Mouse (Mus musculus) embryonic facial prominence, embryonic 13.5 days (tissue): ENCODE results near the gene Spsb3. TPM values are rescaled to one million over a fixed set of nuclear protein-coding genes. Genes with fewer than 3 reads are reported as not detected.

Experiments used
- ATAC-seq: fragments of 200-750 bp; cut with Nextera tagmentation; 2 replicates; pipeline ENCODE4 v1.8.0; 2017; ENCODE audit warnings: low read depth; ENCODE audit not compliant: insufficient number of reproducible peaks, insufficient read depth, low FRiP score, low TSS enrichment
- H3K27ac ChIP-seq: fragments of 300-500 bp; sonication (generic); 2 replicates; pipeline ENCODE4 v1.5.1; 2015; ENCODE audit warnings: moderate library complexity, mild to moderate bottlenecking, inconsistent platforms
- H3K27me3 ChIP-seq: fragments of 300-500 bp; sonication (generic); 2 replicates; pipeline ENCODE4 v1.6.1; 2015; ENCODE audit warnings: mild to moderate bottlenecking, inconsistent platforms
- H3K36me3 ChIP-seq: fragments of 300-500 bp; sonication (generic); 2 replicates; pipeline ENCODE4 v1.6.1; 2015; ENCODE audit warnings: mild to moderate bottlenecking, inconsistent platforms
- H3K4me1 ChIP-seq: fragments of 300-500 bp; sonication (generic); 2 replicates; pipeline ENCODE4 v1.6.1; 2015; ENCODE audit warnings: inconsistent platforms
- H3K4me2 ChIP-seq: fragments of 300-500 bp; sonication (generic); 2 replicates; pipeline ENCODE4 v1.6.1; 2015; ENCODE audit warnings: moderate library complexity, mild to moderate bottlenecking, inconsistent platforms
- H3K4me3 ChIP-seq: fragments of 300-500 bp; sonication (generic); 2 replicates; pipeline ENCODE4 v1.5.1; 2015; ENCODE audit warnings: mild to moderate bottlenecking, inconsistent platforms
- H3K9ac ChIP-seq: fragments of 300-500 bp; sonication (generic); 2 replicates; pipeline ENCODE4 v1.6.1; 2015; ENCODE audit warnings: mild to moderate bottlenecking, inconsistent platforms
- H3K9me3 ChIP-seq: fragments of 300-500 bp; sonication (generic); 2 replicates; pipeline ENCODE4 v1.6.1; 2016; ENCODE audit warnings: inconsistent platforms
- WGBS: fragments of 180-500 bp; shearing (Covaris S2); methylation state at CpG from one replicate; pipeline ENCODE4 v1.1.7; 2015; ENCODE audit warnings: mixed read lengths; 5-methylcytosine and 5-hydroxymethylcytosine counted together
- polyA plus RNA-seq: library from polyadenylated mRNA; unstranded; fragments of >200 nt; fragmentation: Nextera tagmentation; extraction: Ambion mirVana; gene quantifications from 2 replicates; pipeline ENCODE4 v1.2.1, GENCODE M21; 2015

The Spsb3 gene
- polyA plus RNA-seq, result 39.3 and 43.2 TPM in 2 replicates

GRCm38 (mm10) chr17:24886134-24886931, at the start of gene Spsb3, which contains the start of gene Nubp2:
TSS of gene Spsb3 (plus strand) at chr17:24886643.
TSS of gene Nubp2 (minus strand) at chr17:24886349.
- under 1% methylated on average over 69 of the region's 69 CpGs for WGBS

GRCm38 (mm10) chr17:24839842-24840241, 46.6 kb upstream of the Spsb3 start, which contains the start of gene Hagh:
TSS of gene Hagh (plus strand) at chr17:24840143.
- Histone ChIP-seq H3K27ac (no peak within 1 kb of the TSS), H3K4me1 (no peaks in the 10 kb centered on the region), H3K4me2 (no peak within 1 kb of the TSS), H3K4me3 (no peak within 1 kb of the TSS), H3K9me3 (no peaks in the 10 kb centered on the region), H3K9ac (no peak within 1 kb of the TSS), H3K27me3 (peaks cover 26% of the 10 kb centered on the region), H3K36me3 (no peaks in the 10 kb centered on the region)
- no peak for ATAC-seq
- 58% methylated on average over 8 of the region's 8 CpGs for WGBS

More at GRCm38 (mm10) chr17:24886134-24886931, at the start of gene Spsb3, which contains the start of gene Nubp2:
- no peaks in the 10 kb centered on the region for H3K27me3 ChIP-seq
- peaks cover 56% of the 10 kb centered on the region for H3K36me3 ChIP-seq
- ATAC-seq, result peak; percentile 95
- H3K9me3 ChIP-seq, result no peaks in the 10 kb centered on the region
- peak within 1 kb of the TSS; percentile 85 for H3K9ac ChIP-seq
- H3K27ac ChIP-seq, result peak within 1 kb of the TSS; percentile 60; the same call in 1 of the 2 replicates
- peaks cover 23% of the 10 kb centered on the region for H3K4me1 ChIP-seq
- H3K4me2 ChIP-seq, result peak within 1 kb of the TSS; percentile 97
- H3K4me3 ChIP-seq, result peak within 1 kb of the TSS; percentile 82

- Histone ChIP-seq H3K36me3 (no peaks in the 10 kb centered on the region), H3K9me3 (no peaks in the 10 kb centered on the region), H3K4me1 (no peaks in the 10 kb centered on the region), H3K4me3 (no peak overlapping the region), H3K9ac (no peak overlapping the region), H3K27me3 (peaks cover 25% of the 10 kb centered on the region), H3K4me2 (no peak overlapping the region), H3K27ac (no peak overlapping the region)
- 55% methylated on average over 5 of the region's 5 CpGs for WGBS
- ATAC-seq, result no peak
Measured at GRCm38 (mm10) chr17:24840341-24840740, 46.1 kb upstream of the Spsb3 start.

- Histone ChIP-seq H3K27ac (no peak overlapping the region), H3K9me3 (no peaks in the 10 kb centered on the region), H3K4me2 (no peak overlapping the region), H3K9ac (no peak overlapping the region), H3K4me3 (no peak overlapping the region), H3K36me3 (no peaks in the 10 kb centered on the region), H3K27me3 (peaks cover 20% of the 10 kb centered on the region), H3K4me1 (no peaks in the 10 kb centered on the region)
- WGBS, result 52% methylated on average over 4 of the region's 4 CpGs
- no peak for ATAC-seq
Measured at GRCm38 (mm10) chr17:24841133-24841532, 45.3 kb upstream of the Spsb3 start.

- Histone ChIP-seq H3K9ac (no peak overlapping the region), H3K4me2 (no peak overlapping the region), H3K27me3 (peaks cover 20% of the 10 kb centered on the region), H3K27ac (no peak overlapping the region), H3K9me3 (no peaks in the 10 kb centered on the region), H3K4me3 (no peak overlapping the region), H3K36me3 (no peaks in the 10 kb centered on the region), H3K4me1 (no peaks in the 10 kb centered on the region)
- WGBS, result 47% methylated on average over 2 of the region's 2 CpGs
- no peak for ATAC-seq
Measured at GRCm38 (mm10) chr17:24842631-24843030, 43.8 kb upstream of the Spsb3 start.

- Histone ChIP-seq H3K27me3 (peaks cover 20% of the 10 kb centered on the region), H3K27ac (no peak overlapping the region), H3K4me2 (no peak overlapping the region), H3K4me1 (peaks cover 6% of the 10 kb centered on the region), H3K9me3 (no peaks in the 10 kb centered on the region), H3K9ac (no peak overlapping the region), H3K4me3 (no peak overlapping the region), H3K36me3 (no peaks in the 10 kb centered on the region)
- ATAC-seq, result no peak
- 56% methylated on average over 9 of the region's 9 CpGs for WGBS
Measured at GRCm38 (mm10) chr17:24844525-24844924, 41.9 kb upstream of the Spsb3 start.

DNA sequence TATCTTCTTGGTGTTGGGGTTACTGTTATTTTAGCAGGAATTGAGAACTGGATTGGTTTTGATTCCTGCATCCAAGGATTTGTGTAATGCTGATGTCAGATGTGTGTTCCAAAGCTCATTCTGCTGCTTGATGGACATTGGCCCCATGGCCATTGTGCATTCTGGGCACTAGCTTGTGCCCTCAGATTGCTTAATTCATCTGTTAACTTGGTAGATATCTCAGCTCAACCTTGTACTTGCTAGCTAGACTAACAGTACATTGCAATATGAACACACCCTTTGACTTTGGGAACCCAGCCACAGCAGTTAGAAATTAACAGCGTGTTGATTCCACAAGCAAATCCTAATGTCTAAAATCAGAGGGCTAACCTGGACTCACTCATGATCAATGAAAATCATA, 39.1 kb upstream of the Spsb3 start:
- Histone ChIP-seq H3K9me3 (no peaks in the 10 kb centered on the region), H3K9ac (no peak overlapping the region), H3K27me3 (peaks cover 22% of the 10 kb centered on the region), H3K36me3 (no peaks in the 10 kb centered on the region), H3K4me2 (no peak overlapping the region), H3K27ac (no peak overlapping the region), H3K4me1 (peaks cover 17% of the 10 kb centered on the region), H3K4me3 (no peak overlapping the region)
- WGBS, result 97% methylated on average over 1 of the region's 1 CpGs
- no peak for ATAC-seq

- no peaks in the 10 kb centered on the region for H3K9me3 ChIP-seq
- peak overlapping the region; percentile 76; the same call in 1 of the 2 replicates for H3K4me3 ChIP-seq
- H3K4me1 ChIP-seq, result peaks cover 17% of the 10 kb centered on the region
- peaks cover 6% of the 10 kb centered on the region for H3K36me3 ChIP-seq
- ATAC-seq, result no peak
- peak overlapping the region; percentile 86 for H3K4me2 ChIP-seq
- no peak overlapping the region for H3K9ac ChIP-seq
- peaks cover 22% of the 10 kb centered on the region for H3K27me3 ChIP-seq
- H3K27ac ChIP-seq, result no peak overlapping the region
Measured at GRCm38 (mm10) chr17:24848600-24849031, 37.8 kb upstream of the Spsb3 start.

GRCm38 (mm10) chr17:24849733-24850064, 36.7 kb upstream of the Spsb3 start:
- H3K4me3 ChIP-seq, result peak overlapping the region; percentile 76
- peak overlapping the region; percentile 82 for H3K9ac ChIP-seq
- peaks cover 15% of the 10 kb centered on the region for H3K36me3 ChIP-seq
- ATAC-seq, result peak; percentile 45; the same call in 1 of the 2 replicates
- H3K9me3 ChIP-seq, result no peaks in the 10 kb centered on the region
- peak overlapping the region; percentile 86 for H3K4me2 ChIP-seq
- H3K4me1 ChIP-seq, result peaks cover 17% of the 10 kb centered on the region
- WGBS, result under 1% methylated on average over 21 of the region's 21 CpGs
- H3K27me3 ChIP-seq, result peaks cover 16% of the 10 kb centered on the region
- peak overlapping the region; percentile 88 for H3K27ac ChIP-seq

DNA sequence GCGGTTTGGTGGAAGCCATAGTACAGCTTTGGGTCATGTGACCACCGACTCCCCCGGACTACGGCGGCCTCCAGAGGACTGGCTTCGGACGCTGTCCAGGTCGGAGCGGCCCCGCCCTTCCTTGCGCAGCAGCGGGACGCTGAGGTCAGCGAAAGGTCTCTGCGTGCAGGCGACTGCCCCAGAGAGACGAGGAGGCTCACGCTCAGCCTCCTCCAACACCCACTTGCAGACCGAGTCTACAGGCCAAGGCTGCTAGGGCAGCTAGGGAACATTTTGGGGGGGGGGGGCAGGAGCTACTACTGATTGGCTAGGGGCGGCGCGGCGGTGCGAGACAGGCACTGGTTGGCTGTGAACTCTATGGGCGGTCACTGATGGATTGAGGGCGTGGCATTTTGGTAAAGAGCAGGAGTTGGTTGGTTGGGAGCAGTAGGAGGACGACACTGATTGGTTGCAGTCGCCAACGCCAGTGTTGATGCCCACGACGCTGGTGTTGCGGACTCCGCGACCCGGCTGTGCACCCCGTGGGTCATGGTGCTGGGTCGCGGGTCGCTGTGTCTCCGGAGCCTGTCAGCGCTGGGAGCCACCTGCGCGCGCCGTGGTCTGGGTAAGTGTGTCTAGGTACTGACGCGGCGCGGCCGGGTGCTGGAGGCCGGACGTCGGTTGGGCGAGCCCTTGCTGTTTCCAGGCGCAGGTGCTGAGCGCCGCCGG, 36.2 kb upstream of the Spsb3 start, which contains the start of gene Fahd1:
Fahd1 (minus strand) TSS at position 300 of the 708 bp plus-strand sequence.
- under 1% methylated on average over 58 of the region's 58 CpGs for WGBS
- peak within 1 kb of the TSS; percentile 82 for H3K9ac ChIP-seq
- peaks cover 17% of the 10 kb centered on the region for H3K36me3 ChIP-seq
- H3K4me3 ChIP-seq, result peak within 1 kb of the TSS; percentile 76
- H3K27me3 ChIP-seq, result peaks cover 14% of the 10 kb centered on the region
- H3K4me2 ChIP-seq, result peak within 1 kb of the TSS; percentile 86
- H3K9me3 ChIP-seq, result no peaks in the 10 kb centered on the region
- H3K27ac ChIP-seq, result peak within 1 kb of the TSS; percentile 88
- H3K4me1 ChIP-seq, result peaks cover 17% of the 10 kb centered on the region
- peak; percentile 99 for ATAC-seq

GRCm38 (mm10) chr17:24850773-24851127, 35.7 kb upstream of the Spsb3 start:
- no peaks in the 10 kb centered on the region for H3K9me3 ChIP-seq
- peaks cover 17% of the 10 kb centered on the region for H3K4me1 ChIP-seq
- peaks cover 22% of the 10 kb centered on the region for H3K36me3 ChIP-seq
- 1% methylated on average over 20 of the region's 20 CpGs for whole genome bisulfite sequencing
- peak overlapping the region; percentile 73 for H3K9ac ChIP-seq
- peaks cover 14% of the 10 kb centered on the region for H3K27me3 ChIP-seq
- no peak overlapping the region for H3K27ac ChIP-seq
- H3K4me3 ChIP-seq, result peak overlapping the region; percentile 76
- no peak for ATAC-seq
- peak overlapping the region; percentile 86 for H3K4me2 ChIP-seq
